ENCODE assay signal across 8 mouse cellular contexts in the genomic region with DNA sequence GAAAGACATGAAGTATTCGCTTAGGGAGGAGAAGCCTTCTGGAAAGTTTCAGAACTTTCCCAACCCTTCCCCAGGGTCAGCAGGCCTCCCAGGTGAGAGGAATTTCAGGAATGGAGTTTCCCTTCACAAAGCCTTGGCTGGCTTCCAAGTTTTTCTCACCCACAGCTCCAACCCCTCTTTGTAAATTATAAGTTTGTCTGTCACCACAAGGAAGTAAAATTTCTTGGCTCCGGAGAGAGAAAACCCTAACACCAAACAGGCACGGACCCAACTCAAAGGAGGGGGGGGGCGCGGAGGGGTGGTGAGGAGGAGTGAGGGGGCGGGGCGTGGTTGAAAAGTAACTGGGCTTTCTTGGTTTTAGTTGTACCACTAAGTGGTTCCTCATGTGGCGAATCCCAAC. TPM values are rescaled to one million over a fixed set of nuclear protein-coding genes. Genes with fewer than 3 reads are reported as not detected.
A peak's percentile ranks its signal among the peaks of the same experiment; 100 is the strongest.
DNase-seq lines count a peak whose midpoint lies in the region; ATAC-seq and TF ChIP-seq lines count a peak whose summit lies in the region.

No protein-coding gene starts in this region.

- no peak overlapping the region for H3K9ac ChIP-seq in neural tube, embryonic 11.5 days (ENCODE audit: low read length)
- H3K9ac ChIP-seq in heart, adult 2 months (ENCODE audit: low read depth, low read length), result no peak overlapping the region; the same call in 1 of the 2 replicates

- H3K27me3 ChIP-seq in neural tube, embryonic 11.5 days (ENCODE audit: control insufficient read depth, insufficient read depth, low read length), result no peaks in the 10 kb centered on the region
- no peaks in the 10 kb centered on the region for H3K27me3 ChIP-seq in heart, adult 2 months (ENCODE audit: control insufficient read depth, insufficient read depth, low read length)

- no peak for TF ChIP-seq POLR2A in heart, adult 2 months (IDR thresholded peaks at IDR 0.05; ENCODE audit: insufficient read depth, low read depth, low read length)
- TF ChIP-seq POLR2A in lung, adult 2 months (IDR thresholded peaks at IDR 0.05; ENCODE audit: borderline replicate concordance, extremely low read depth, low read depth, low read length), result no peak

- no peak overlapping the region for H3K27ac ChIP-seq in neural tube, embryonic 11.5 days (ENCODE audit: low read depth, low read length)
- H3K27ac ChIP-seq in heart, adult 2 months, result no peak overlapping the region

- H3K36me3 ChIP-seq in neural tube, embryonic 11.5 days (ENCODE audit: control insufficient read depth, insufficient read depth, low read length), result no peaks in the 10 kb centered on the region
- no peaks in the 10 kb centered on the region for H3K36me3 ChIP-seq in heart, adult 2 months (ENCODE audit: control insufficient read depth, insufficient read depth, low read length)

- peak; percentile 32 for DNase-seq in neural tube, embryonic 11.5 days (ENCODE audit: low spot score)
- no peak for DNase-seq in neural tube, embryonic 10.5 days (ENCODE audit: extremely low spot score, low spot score)
- DNase-seq in cerebellum, postnatal 14 days, result peak; percentile 24 to 31
- peak; percentile 12 to 23 for DNase-seq in heart, adult 2 months
- DNase-seq in kidney, adult 11 months, result peak; percentile 75
- DNase-seq in lung, adult 2 months, result peak; percentile 24
- peak; percentile 26 for DNase-seq in ovary, postnatal 36 days (ENCODE audit: low spot score)
- DNase-seq in right cerebral cortex, postnatal 25 days, result no peak

- WGBS in neural tube, embryonic 11.5 days, result 10% methylated on average over 8 of the region's 8 CpGs
- WGBS in heart, adult 2 months, result 4% methylated on average over 8 of the region's 8 CpGs
- 4% methylated on average over 8 of the region's 8 CpGs for WGBS in lung, adult 2 months

- TF ChIP-seq CTCF in heart, adult 2 months (IDR thresholded peaks at IDR 0.05), result no peak
- no peak for TF ChIP-seq CTCF in lung, adult 2 months (IDR thresholded peaks at IDR 0.05; ENCODE audit: insufficient read depth, low read length)

- H3K4me3 ChIP-seq in neural tube, embryonic 11.5 days (ENCODE audit: low read depth, low read length), result peak overlapping the region; percentile 50
- H3K4me3 ChIP-seq in heart, adult 2 months, result peak overlapping the region; percentile 91
- peak overlapping the region; percentile 59 for H3K4me3 ChIP-seq in lung, adult 2 months (replicated peaks; ENCODE audit: extremely low read depth, low read depth, low read length)

- peak overlapping the region; percentile 94 for H3K4me2 ChIP-seq in neural tube, embryonic 11.5 days (ENCODE audit: low read depth)

- 0 out of 2 replicates have a peak, but pooled peaks have one; percentile 10 for ATAC-seq in neural tube, embryonic 11.5 days (ENCODE audit: insufficient read depth, low FRiP score, low TSS enrichment)

- TF ChIP-seq EP300 in heart, adult 2 months (IDR thresholded peaks at IDR 0.05; ENCODE audit: insufficient read depth, low read depth, low read length), result no peak

- intact Hi-C loops in heart, adult 2 months (cut with DNase I), result loop anchor here (5.0 to 10.0 kb wide), 3 partner anchors 85 to 742 kb away; a partner anchor contains a TSS

- H3K4me1 ChIP-seq in neural tube, embryonic 11.5 days (ENCODE audit: control insufficient read depth, insufficient read depth, low read length), result no peaks in the 10 kb centered on the region
- H3K4me1 ChIP-seq in heart, adult 2 months (ENCODE audit: control insufficient read depth, insufficient read depth, low read length), result no peaks in the 10 kb centered on the region; the same call in 1 of the 2 replicates
- H3K4me1 ChIP-seq in lung, adult 2 months (ENCODE audit: control insufficient read depth, insufficient read depth, low read length), result no peaks in the 10 kb centered on the region; the same call in 1 of the 2 replicates

- no peaks in the 10 kb centered on the region for H3K9me3 ChIP-seq in neural tube, embryonic 11.5 days (ENCODE audit: control insufficient read depth, low read length)

- H3K79me2 ChIP-seq in heart, adult 2 months (replicated peaks; ENCODE audit: control insufficient read depth, insufficient read depth, low read length), result no peaks in the 10 kb centered on the region

RNA-seq across cellular contexts. Expression of a gene that starts 1.0 kb away (rescaled TPM):
- polyA plus RNA-seq in neural tube, embryonic 11.5 days (2014; fragmentation: Nextera tagmentation; extraction: Ambion mirVana), result 9.9 and 10.1 TPM in 2 replicates
- total RNA-seq in heart, adult 2 months (2021), result 1 to 10 TPM; 1.4 to 1.6 TPM
- 1.6 and 1.9 TPM in 2 replicates for polyA plus RNA-seq in heart, adult 2 months (2012; rRNA removed)
- polyA plus RNA-seq in lung, adult 2 months (2012; rRNA removed), result 11.6 and 12.4 TPM in 2 replicates

Comparison
In these comparisons a context has a peak if more than half of its experiments do, and no peak if none do; other contexts are left out.
1. DNase-seq: peak in neural tube, embryonic 11.5 days (single experiment), cerebellum, postnatal 14 days (2 of 2), heart, adult 2 months (2 of 2), kidney, adult 11 months (single experiment), lung, adult 2 months (single experiment) and ovary, postnatal 36 days (single experiment); none in neural tube, embryonic 10.5 days (single experiment) and right cerebral cortex, postnatal 25 days (single experiment).
2. Peak in every context shown above with its lines, with median percentiles within 50 percentile points of each other: H3K4me3 ChIP-seq.